Mouse (Mus musculus) frontal cortex, postnatal 10 days (tissue): ENCODE measurements around the gene Rsph3a.

Experiments used
- DNase-seq, 2 experiments: peaks; one replicate each; pipeline ENCODE4 v3.0.0; 2022; ENCODE audit warnings: low spot score in 2 of 2, mixed read lengths in 1 of 2

Rsph3a gene

DNA sequence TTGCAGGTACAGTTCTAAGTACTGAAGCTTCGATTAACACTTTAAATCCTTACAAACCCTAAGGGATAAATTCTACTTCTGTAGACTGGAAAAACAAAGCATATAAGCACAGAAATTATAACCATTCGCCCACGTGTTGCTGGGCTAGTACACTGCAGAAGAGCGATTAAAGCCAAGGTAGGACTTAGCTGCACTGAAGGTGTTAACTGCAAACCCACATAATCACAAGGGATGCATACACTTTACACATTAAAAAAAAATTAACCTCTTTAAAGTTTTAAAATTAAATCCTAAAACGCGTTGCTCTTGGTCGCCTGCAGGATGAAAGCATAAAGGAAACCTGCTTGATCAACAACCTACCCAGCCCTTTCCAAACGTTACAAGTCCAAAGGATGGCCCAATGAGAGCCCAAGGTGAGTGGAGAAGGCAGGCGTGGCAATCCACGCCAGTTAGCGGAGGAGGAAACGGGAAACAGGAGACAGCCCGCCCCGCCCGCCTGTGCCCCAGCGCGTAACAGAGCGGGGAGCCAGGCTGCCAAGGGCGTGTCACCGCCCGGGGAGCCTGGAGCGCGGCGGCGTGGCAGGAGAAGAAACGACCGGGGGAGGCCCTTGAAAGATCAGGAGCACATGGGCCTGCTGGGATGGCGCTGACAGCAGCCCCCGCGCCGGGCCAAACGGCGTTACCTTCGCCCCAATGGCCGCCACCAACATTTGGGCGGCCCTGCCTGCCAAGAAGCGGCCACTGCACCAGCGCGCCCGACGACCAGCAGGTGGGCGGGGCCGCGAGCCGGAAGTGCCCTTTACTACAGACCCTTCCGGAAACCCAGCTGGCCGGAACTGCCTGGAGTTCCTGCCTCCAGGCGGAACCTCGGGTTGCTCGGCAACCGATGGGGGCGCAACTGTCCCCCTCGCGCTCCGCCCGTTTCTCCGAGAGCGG lies at the start of gene Rsph3a:
Rsph3a (plus strand) TSS at position 498 of the 936 bp plus-strand sequence.
- DNase-seq, result peak; percentile 77 to 82

DNA sequence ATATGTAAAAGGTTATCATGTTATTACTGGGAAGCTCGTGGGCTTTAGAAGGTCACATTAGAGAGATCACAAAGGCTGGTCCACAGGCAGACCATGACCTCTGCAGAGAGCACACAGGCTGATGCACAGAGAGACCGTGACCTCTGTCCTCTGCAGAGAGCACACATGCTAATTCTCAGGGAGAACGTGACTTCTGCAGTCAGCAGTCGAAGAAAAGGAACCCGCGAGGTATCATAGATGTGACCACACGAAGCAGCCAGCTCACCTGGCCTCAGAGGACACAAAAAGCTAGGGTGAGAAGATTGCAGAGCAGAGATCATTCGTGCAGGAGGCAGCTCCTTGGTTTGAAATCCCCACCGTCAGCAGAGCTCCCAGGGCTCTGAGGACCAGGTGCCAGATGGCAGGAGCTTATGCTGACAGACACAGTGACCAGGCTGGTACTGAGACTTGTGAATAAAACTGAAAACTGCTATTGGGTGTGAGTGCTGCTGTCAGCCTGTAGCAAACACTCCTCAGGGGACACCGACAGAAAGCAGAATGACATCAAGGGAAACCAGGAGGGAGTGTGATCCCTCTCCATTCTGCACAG lies 49.3 kb upstream of the Rsph3a start:
- DNase-seq, result no peak

DNA sequence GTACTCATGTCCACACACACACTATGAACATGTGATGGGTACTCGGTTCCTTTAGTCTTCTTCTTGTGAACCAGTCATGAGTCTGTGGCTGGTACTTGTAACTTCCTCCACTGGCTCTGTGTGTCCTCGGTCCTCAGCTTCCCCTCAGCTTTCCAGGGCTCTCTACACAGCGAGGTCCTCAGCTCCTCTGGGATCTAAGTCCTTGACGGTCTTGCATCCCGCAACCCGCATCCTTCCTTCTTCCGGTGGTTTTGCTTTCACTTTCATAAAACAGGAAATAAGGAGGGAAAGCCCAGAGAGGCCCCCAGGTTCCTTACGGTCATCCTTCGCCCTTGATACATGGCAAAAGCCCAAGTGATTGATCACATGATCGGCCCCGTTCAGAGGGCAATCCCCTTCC lies 48.3 kb upstream of the Rsph3a start:
- no peak for DNase-seq

DNA sequence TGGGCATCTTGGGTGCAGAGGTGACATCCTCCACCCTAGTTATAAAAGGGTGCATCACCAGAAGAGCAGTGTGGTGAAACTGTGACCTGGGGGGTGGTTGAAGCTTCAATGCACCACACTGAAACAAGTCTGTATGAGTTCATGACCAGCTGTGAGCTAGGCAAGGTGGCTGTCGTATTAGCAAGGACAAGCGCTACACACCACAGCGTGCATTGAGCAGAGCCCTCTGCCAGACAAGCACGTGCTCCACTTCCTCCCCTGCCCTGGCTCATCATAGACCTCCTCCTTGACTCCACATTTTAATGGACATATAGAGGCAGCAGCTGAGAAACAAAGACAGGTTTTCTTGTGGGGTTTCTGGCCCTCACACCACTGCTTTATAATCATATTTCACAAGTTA lies 47.7 kb upstream of the Rsph3a start:
- DNase-seq, result no peak

DNA sequence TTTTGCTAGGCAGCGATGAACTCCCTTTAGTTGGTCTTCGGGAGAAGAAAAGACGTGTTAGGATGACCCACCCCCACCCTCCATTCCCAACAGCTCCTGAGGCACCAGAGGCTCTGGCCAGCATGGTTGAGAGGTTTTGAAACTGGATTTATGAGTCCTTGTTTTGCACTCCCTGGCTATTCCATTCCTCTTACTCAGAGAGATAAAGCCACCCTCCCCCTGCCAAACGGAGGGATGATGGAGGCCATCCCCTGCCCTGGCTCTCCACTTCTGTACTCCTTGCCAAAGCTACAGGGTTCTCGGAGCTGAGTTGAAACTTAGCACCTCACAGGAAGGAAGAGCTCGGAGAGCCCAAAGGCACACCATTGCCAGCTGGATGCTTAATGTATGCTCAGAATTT lies 46.2 kb upstream of the Rsph3a start:
- DNase-seq, result no peak

DNA sequence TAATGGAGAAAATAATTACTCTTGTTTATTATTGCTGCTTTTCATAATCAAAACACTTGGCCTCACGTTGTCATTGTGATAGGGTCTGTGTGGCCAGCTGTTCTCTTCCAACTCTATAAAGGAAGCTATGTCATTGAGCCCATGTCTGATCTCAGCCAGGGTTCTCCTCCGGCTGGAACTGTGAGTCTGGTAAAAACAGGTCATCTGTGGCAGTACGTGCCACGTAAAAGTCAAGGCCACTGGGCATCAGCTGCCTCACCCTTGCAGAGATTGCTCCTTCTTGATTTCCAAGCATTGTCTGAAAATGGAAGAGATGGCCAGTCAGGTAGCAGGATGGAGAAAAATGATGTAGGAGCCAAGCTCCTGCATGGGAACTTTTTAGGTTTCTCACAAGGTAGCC lies 45.5 kb upstream of the Rsph3a start:
- no peak for DNase-seq

DNA sequence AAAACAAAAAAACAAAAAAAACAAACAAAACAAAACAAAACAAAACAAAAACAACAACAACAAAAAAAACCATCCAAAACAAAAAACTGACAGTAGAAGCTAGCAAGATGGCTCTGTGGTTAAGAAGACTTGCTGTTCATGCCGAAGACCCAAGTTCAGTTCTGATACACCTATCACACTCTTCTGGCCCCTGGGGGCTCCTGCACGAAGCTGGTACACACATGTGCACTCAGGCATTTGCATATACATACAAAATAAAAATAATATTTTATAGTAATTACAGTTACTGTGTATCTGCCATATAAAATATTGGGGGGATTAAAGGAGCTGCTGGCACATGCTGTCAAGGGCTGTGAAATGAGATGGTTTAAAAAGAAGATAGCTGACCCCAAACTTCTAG lies 43.9 kb upstream of the Rsph3a start:
- no peak for DNase-seq

DNA sequence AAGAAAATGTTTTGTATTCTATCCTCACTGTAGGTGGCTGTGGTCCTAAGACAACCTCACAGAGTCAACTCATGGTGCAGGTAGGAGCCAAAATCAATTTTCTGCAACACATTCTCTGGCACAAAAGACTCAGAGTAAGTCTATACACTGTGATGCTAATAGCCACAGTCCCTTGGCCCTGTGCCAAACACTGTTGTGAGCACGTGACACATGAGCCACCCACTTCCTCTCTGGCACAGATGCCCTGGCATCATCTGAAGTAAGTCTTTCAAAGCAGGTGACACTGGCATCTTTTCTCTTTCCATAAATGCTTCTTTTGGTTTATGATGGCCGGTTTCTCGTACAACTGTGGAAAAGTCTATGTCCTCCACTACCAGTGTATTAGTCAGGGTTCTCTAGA lies 43.1 kb upstream of the Rsph3a start:
- DNase-seq, result peak; percentile 21 to 23

DNA sequence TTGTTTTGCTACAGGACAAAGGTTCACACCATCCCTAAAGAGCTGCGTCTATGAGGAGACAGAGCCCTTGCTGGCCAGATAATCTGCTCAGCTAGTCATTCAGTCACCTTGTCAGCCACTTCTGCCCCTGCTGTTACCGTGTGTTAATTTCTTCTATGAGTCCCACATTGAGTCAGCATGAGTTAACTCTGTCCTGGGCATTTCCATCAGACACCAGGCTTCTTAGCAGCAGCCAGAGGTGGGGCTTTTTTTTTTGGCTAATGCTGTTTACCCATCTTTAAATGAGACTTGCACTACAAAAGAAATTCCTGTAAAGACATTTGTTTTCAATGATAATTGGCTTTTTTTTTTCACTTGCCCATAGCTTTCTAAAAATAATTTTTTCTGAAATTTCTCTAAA lies 40.4 kb upstream of the Rsph3a start:
- DNase-seq, result no peak

DNA sequence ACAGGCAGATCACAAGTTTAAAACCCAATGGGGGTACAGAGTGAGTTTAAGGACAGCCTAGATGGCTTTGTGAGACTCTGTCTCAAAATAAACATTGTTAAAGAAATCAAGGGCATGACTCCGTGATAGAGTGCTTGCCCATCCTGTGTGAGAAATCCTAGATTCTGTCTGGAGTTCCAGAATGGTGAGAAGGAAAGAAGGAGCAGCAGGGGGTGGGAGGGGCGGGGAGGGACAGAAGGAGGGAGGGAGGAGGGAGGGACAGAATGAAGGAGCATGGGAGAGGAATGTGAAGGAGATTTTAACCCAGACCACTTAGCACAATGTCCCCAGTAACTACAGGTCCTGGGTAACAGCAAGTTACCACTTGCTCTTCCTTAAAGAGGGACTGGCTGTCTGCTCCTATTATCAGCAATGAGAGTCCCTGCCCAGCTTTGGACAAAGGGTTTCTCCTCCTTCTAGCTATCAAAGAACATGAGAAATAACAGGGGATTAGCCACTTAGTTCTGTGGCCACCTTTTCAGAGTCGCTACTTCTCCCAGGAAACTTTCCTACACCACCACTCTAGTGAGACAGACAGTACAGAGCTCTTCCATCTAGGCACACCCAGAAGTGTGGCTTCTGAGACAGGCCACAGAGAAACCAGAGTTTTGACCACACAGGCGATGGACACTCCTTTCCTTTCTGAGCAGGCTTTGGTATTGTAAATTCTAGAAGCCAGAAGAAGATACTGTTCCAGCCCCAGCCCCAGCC lies 39.3 kb upstream of the Rsph3a start:
- no peak for DNase-seq

DNA sequence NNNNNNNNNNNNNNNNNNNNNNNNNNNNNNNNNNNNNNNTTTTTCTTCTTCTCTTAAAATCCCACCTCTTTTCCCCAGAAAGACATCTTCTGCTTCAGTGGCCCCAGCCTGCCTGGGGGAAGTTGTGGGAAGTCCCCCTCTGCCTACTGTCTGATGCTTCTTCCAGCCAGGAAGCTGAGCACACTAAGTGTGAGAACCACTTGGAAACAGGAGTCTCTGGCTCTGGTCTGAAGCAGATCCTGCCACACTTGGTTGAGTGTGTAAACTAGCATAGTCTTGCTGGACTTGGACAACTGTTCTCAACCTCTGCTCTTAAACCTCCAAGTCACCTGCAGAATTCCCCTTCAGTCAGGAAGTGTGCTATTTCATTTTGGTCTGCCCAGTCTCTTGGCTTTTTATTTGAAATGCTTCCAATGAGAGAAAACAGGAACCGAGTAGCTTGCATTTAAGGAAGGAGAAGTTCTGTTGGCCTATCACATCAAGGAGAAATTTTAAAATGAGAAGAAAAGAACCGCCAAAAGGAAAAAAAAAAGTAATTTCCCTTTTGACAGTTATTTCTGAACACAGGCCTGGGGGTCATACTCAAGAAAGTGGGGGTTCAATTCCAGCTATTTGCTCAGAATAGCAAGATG lies 30.7 kb upstream of the Rsph3a start:
- DNase-seq, result no peak

DNA sequence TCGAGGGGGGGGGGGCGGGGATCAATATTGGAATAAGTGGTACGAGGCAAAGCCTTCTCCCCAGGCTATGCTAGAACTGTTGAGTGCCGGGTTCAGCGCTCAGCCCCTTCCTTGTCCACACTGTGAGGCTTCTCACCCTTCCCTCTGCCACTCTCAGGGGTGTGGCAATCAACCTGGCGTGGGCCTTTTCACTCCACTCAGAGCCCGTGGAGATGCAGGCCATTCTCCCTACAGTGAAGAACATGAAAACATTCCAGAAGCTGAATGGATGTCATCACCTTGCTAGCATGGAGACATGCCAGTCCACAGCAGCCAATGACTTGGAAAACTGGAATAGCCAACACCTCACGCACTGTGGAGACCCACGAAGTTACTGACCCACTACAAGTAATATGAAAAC lies 29.6 kb upstream of the Rsph3a start:
- no peak for DNase-seq

DNA sequence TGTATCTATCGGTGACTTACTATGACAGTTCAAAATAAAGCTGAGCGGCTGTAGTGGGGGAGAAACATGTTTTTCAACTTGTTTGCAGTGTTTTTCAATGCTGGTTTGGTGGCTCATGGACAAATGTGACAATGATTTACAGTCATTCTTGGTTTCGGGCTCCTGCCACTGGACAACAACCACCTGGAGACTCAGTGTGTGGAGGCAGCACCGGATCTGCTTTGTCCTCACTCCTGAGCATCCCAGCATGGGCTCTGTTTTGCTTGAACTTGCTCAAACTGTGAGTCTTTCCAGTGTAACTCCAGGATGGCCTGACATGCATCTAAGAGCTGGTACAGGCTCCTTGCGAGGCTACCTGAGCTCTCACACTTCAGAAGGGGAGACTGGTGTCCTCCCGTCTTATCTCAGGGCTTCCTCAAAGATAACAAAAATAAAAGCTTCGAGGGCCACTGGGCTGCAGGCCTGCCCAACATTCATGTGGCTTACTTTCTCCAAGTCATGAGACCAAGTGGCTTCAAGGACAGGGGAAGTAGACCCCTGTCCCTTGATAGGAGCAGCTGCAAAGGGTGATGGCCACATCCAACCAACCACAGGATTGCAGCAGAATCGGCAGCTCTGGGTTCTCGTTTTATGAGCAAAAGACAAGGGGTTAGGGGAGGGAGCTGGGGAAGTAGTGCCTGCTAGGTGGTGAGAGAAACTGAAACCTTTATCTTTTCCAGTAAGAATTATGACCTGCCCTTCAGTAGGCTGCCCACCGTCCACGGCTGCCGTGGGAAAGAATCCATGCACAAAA lies 28.4 kb upstream of the Rsph3a start:
- DNase-seq, result no peak

DNA sequence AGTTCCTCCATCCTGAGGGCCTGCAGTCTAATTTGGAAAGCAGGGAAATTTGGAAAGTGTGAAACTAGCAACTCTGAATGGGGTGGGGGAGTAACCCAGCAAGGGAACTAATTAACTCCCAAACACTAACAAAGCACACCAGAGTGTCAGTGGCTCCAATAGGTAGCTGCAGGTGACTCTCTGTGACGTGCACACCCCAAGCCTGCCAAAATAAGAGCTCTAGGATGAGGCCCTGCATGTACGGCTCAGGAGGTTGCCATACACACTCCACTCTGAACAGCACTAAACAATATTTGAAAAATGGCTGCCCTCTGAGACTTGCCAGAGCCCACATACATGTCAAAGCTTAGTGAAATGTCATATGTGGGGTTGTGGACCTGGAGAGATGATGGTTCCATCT lies 27.1 kb upstream of the Rsph3a start:
- DNase-seq, result no peak

DNA sequence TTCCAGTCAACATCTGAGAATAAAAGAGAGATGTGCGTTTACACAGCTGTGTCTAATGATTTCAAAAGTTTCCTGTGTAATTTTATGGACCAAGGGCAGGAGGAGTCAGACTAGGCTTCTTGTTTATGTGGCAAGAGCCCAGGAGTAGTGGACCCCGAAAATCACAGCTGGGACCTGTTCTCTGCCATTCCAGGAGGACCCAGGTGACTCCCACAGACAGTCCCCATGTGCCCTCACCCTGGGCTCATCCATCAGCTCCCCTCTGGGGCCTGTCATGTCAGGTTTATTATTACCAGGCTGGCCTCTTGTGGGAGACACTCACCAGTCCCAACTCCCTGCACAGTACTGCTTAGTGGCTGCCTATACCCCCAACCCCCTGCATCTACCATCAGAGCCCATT lies 26.2 kb upstream of the Rsph3a start:
- DNase-seq, result no peak

DNA sequence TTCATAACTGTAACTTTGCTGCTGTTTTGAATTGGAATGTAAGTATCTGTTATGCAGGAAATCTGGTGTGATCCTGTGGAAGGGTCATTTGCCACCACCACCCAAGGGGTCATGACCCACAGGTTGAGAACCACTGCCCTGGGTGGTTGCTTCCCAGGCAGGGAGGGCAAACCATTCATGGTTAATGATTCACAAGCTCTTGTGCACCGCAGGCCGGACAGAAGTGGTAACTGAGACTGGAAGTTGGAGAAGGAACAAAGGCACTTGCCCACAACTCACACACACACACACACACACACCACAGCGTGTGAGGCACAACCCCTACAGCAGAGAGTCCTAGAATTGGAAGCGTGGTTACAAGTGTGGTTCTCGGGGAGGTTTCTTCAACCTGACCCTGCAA lies 22.9 kb upstream of the Rsph3a start:
- DNase-seq, result no peak

DNA sequence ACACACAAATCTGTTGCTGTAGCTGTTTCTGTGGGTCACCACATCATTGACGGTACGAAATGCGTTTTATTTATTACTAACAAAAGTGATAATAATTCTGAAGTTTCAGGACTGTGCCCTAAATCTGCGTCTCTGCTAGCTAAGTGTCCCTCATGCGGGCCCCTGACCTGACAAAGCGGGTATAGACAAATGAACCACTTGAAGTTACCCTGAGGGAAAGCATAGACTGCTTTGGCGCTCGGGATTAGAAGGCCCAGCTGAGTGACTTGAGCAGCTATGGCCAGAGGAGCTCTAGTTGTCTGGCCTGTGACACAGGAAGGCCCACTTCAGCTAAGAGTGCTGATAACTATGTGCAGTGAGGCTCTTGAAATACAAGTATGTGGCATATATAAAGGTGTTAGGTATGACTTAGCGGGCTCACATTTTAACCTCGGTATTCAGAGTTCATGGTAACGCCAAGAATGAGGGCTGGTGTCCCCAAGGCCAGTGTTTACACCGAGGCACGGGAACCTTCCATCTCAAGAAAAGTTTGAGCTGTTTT lies 21.2 kb upstream of the Rsph3a start:
- DNase-seq, result no peak

DNA sequence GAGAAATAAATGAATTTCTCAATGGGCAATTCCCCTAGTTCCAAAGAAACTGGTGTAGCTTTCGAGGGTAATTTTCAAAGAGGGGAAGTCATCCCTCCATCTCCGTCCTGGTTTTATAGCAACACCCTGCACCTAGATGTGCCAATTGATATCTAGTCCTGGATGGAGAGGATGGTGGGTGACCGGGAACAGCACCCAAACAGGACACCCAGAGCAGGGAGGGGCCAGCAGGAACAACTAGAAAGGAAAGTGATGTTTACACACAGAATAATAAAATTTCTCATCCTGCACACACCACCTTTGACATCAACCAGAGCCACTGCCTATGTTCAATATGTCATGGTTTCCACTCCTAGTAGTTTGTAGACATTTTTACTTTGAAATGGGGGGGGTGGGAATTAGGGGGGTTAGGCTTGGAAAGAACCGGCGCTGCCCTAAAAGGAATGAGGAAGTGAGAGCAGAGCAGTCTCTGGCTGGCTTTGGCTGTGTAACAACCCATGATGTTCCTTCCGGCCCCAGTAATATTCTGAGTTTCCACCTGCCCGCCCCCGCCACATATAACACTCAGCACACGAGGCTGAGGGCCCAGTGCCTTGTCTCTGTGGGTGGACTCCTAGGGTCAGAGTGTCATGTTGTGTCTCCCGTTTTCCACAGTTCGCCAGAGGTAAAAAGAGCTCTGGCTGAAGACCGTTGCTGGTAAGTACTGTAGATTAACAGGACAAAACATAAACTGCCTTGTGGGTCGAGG lies 19.8 kb upstream of the Rsph3a start, which contains the start of gene Tagap:
Tagap (plus strand) TSS at position 588 of the 748 bp plus-strand sequence.
- DNase-seq, result no peak

DNA sequence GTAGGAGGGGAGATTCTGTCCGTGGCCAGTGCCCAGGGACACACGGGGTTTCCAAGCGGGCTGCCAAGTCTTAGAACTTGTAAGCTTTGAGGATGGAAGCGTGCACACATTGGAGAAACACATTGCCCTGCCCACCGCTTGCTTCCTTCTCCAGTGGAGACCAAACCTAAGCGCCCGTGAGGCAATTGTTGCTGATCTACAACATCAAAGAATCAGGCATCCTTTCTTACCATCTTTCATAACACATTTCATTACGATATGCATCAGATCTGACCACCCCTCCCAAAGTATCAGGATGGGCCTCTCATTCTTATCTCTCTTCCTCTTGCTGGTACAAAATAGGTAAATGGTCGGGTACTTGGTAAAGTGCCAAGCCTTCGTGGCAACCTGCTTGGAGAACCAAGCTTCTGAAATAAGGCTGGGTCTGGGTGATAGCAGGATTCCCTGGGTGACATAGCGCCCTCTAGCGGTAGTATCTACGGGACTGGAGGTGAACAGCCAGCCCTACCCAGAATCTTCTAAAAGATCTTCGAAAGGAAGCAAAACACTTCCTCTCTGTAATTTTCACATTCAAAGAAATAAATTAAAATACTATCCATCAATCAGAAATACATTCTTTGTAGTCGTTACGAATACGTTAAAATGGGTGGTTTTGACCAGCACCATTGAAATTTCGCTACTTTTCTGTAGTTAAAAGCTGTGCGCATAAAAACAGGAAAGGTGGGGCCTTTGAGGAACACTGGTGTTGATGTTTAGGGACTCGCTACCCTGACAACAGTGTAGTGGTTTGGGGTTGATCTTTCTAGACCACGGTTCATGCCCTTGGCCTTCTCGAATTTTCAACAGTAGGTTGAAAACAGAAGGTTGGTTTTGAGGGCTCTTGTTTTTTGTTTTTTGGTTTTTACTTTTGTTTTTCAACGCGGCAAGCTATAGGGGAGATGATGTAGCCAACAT lies 17.6 kb upstream of the Rsph3a start:
- DNase-seq, result peak in 1 of 2 experiments; percentile 64
